Mouse (Mus musculus) fibroblast of lung, adult 2 months (primary cell): ENCODE measurements around the gene Atp2c2.

Experiments
- DNase-seq: peaks from one replicate; pipeline ENCODE4 v3.0.0-alpha.2; 2011; ENCODE audit warnings: low read depth

Gene Atp2c2

GRCm38 (mm10) chr8:119707146-119707545, 7.3 kb downstream of the Atp2c2 start:
- DNase-seq: no peak

GRCm38 (mm10) chr8:119708471-119708870, 8.7 kb downstream of the Atp2c2 start:
- no peak for DNase-seq

GRCm38 (mm10) chr8:119708878-119709702, 9.3 kb downstream of the Atp2c2 start:
- peak; percentile 64 for DNase-seq

GRCm38 (mm10) chr8:119709703-119710093, 9.9 kb downstream of the Atp2c2 start:
- no peak for DNase-seq

- peak; percentile 36 for DNase-seq
These were observed 12.4 kb downstream of the Atp2c2 start for GRCm38 (mm10) chr8:119712226-119712625.

GRCm38 (mm10) chr8:119713421-119713820, 13.6 kb downstream of the Atp2c2 start:
- DNase-seq: no peak

- peak; percentile 32 for DNase-seq
These were observed 15.4 kb downstream of the Atp2c2 start for GRCm38 (mm10) chr8:119715221-119715620.

GRCm38 (mm10) chr8:119716730-119717299, 17.0 kb downstream of the Atp2c2 start:
- DNase-seq: no peak

GRCm38 (mm10) chr8:119717765-119718164, 18.0 kb downstream of the Atp2c2 start:
- DNase-seq: no peak

GRCm38 (mm10) chr8:119719011-119719501, 19.2 kb downstream of the Atp2c2 start:
- DNase-seq: no peak

- no peak for DNase-seq
These were observed 22.5 kb downstream of the Atp2c2 start for GRCm38 (mm10) chr8:119722348-119722747.

GRCm38 (mm10) chr8:119723676-119724075, 23.9 kb downstream of the Atp2c2 start:
- DNase-seq: no peak

- DNase-seq: no peak
These were observed 24.8 kb downstream of the Atp2c2 start for GRCm38 (mm10) chr8:119724596-119724995.

- no peak for DNase-seq
These were observed 27.3 kb downstream of the Atp2c2 start for GRCm38 (mm10) chr8:119727093-119727492.

- DNase-seq: no peak
These were observed 28.6 kb downstream of the Atp2c2 start for GRCm38 (mm10) chr8:119728351-119728895.

- DNase-seq: no peak
These were observed 32.3 kb downstream of the Atp2c2 start for GRCm38 (mm10) chr8:119732072-119732471.

- DNase-seq: no peak
These were observed 36.6 kb downstream of the Atp2c2 start for GRCm38 (mm10) chr8:119736348-119736917.

- no peak for DNase-seq
These were observed 37.5 kb downstream of the Atp2c2 start for GRCm38 (mm10) chr8:119737093-119737900.

GRCm38 (mm10) chr8:119738129-119738907, 38.5 kb downstream of the Atp2c2 start:
- no peak for DNase-seq

- DNase-seq: no peak
These were observed 40.8 kb downstream of the Atp2c2 start for GRCm38 (mm10) chr8:119740634-119741033.

GRCm38 (mm10) chr8:119742409-119742808, 42.6 kb downstream of the Atp2c2 start:
- DNase-seq: no peak
